Mouse (Mus musculus) kidney, postnatal 0 days (tissue): ENCODE results near the gene Rora. TPM values are rescaled to one million over a fixed set of nuclear protein-coding genes. Genes with fewer than 3 reads are reported as not detected.

ENCODE experiments used
- ATAC-seq: fragments of 200-750 bp; cut with Nextera tagmentation; replicated peaks from 2 replicates; pipeline ENCODE4 v1.8.0; 2017; ENCODE audit warnings: low read depth, moderate number of reproducible peaks, moderate TSS enrichment, moderate library complexity; ENCODE audit not compliant: low FRiP score
- DNase-seq: peaks from one replicate; pipeline ENCODE4 v3.0.0-alpha.2; 2016; ENCODE audit warnings: low spot score
- H3K27ac ChIP-seq: fragments of 300-500 bp; sonication (generic); 2 replicates; pipeline ENCODE4 v1.5.1; 2014; ENCODE audit warnings: mild to moderate bottlenecking
- H3K27me3 ChIP-seq: fragments of 300-500 bp; sonication (generic); 2 replicates; pipeline ENCODE4 v1.6.1; 2014; ENCODE audit warnings: low read length, mixed read lengths; ENCODE audit not compliant: insufficient read depth
- H3K36me3 ChIP-seq: fragments of 300-500 bp; sonication (generic); 2 replicates; pipeline ENCODE4 v1.6.1; 2014; ENCODE audit warnings: low read length, mixed read lengths; ENCODE audit not compliant: insufficient read depth
- H3K4me1 ChIP-seq: fragments of 300-500 bp; sonication (generic); replicated peaks from 2 replicates; pipeline ENCODE4 v1.6.1; 2014; ENCODE audit warnings: antibody characterized with exemption, low read length, mixed read lengths; ENCODE audit not compliant: insufficient read depth
- H3K4me2 ChIP-seq: fragments of 300-500 bp; sonication (generic); 2 replicates; pipeline ENCODE4 v1.6.1; 2014; ENCODE audit warnings: mild to moderate bottlenecking, low read length, moderate library complexity, mixed read lengths
- H3K4me3 ChIP-seq: fragments of 300-500 bp; sonication (generic); replicated peaks from 2 replicates; pipeline ENCODE4 v1.5.1; 2014; ENCODE audit warnings: low read depth, low read length
- H3K9ac ChIP-seq: fragments of 300-500 bp; sonication (generic); 2 replicates; pipeline ENCODE4 v1.6.1; 2014; ENCODE audit warnings: low read depth, low read length
- H3K9me3 ChIP-seq: fragments of 300-500 bp; sonication (generic); replicated peaks from 2 replicates; pipeline ENCODE4 v1.6.1; 2016; ENCODE audit warnings: low read length, inconsistent platforms, mixed read lengths
- CTCF ChIP-seq: IDR thresholded peaks from 2 replicates; pipeline ENCODE4 v1.5.1; 2016; ENCODE audit warnings: antibody characterized with exemption, low read depth, mild to moderate bottlenecking, moderate library complexity
- WGBS: fragments of 180-500 bp; shearing (Covaris S2); extraction: QIAGEN DNeasy Blood & Tissue Kit; methylation state at CpG from one replicate; pipeline ENCODE4 v1.1.7; 2014; 5-methylcytosine and 5-hydroxymethylcytosine counted together
- polyA plus RNA-seq: library from polyadenylated mRNA; unstranded; fragments of >200 nt; fragmentation: Nextera tagmentation; extraction: Ambion mirVana; gene quantifications from 2 replicates; pipeline ENCODE4 v1.2.1, GENCODE M21; 2015

The Rora gene
- polyA plus RNA-seq, 1 experiment from 2014 or later: 9.8 TPM

GRCm38 (mm10) chr9:68835037-68835649, 181.6 kb downstream of the Rora start:
- H3K27me3 ChIP-seq: no peaks in the 10 kb centered on the region
- DNase-seq: no peak
- no peak overlapping the region for H3K4me3 ChIP-seq
- TF ChIP-seq CTCF: no peak
- no peak for ATAC-seq
- 0 out of 2 replicates have a peak, but pooled peaks cover 3% of the 10 kb centered on the region for H3K4me1 ChIP-seq
- no peak overlapping the region for H3K4me2 ChIP-seq
- no peak overlapping the region for H3K9ac ChIP-seq
- H3K36me3 ChIP-seq: no peaks in the 10 kb centered on the region
- no peaks in the 10 kb centered on the region for H3K9me3 ChIP-seq
- WGBS: 55% methylated on average over 7 of the region's 7 CpGs
- no peak overlapping the region for H3K27ac ChIP-seq

GRCm38 (mm10) chr9:68842134-68842892, 188.7 kb downstream of the Rora start:
- Histone ChIP-seq H3K9me3 (no peaks in the 10 kb centered on the region), H3K4me3 (no peak overlapping the region), H3K4me2 (no peak overlapping the region), H3K27me3 (no peaks in the 10 kb centered on the region), H3K27ac (no peak overlapping the region), H3K9ac (no peak overlapping the region), H3K4me1 (no peaks in the 10 kb centered on the region), H3K36me3 (no peaks in the 10 kb centered on the region)
- ATAC-seq: no peak
- TF ChIP-seq CTCF: no peak
- 68% methylated on average over 16 of the region's 16 CpGs for WGBS
- DNase-seq: no peak

- DNase-seq (no peak), ATAC-seq (no peak)
- H3K9me3 ChIP-seq: no peaks in the 10 kb centered on the region
- H3K36me3 ChIP-seq: no peaks in the 10 kb centered on the region
- 65% methylated on average over 2 of the region's 2 CpGs for WGBS
- no peak overlapping the region for H3K9ac ChIP-seq
- no peak overlapping the region for H3K27ac ChIP-seq
- no peak overlapping the region for H3K4me2 ChIP-seq
- no peaks in the 10 kb centered on the region for H3K4me1 ChIP-seq
- no peak for TF ChIP-seq CTCF
- H3K27me3 ChIP-seq: no peaks in the 10 kb centered on the region
- H3K4me3 ChIP-seq: no peak overlapping the region
These were observed 192.0 kb downstream of the Rora start for GRCm38 (mm10) chr9:68845556-68845955.

DNA sequence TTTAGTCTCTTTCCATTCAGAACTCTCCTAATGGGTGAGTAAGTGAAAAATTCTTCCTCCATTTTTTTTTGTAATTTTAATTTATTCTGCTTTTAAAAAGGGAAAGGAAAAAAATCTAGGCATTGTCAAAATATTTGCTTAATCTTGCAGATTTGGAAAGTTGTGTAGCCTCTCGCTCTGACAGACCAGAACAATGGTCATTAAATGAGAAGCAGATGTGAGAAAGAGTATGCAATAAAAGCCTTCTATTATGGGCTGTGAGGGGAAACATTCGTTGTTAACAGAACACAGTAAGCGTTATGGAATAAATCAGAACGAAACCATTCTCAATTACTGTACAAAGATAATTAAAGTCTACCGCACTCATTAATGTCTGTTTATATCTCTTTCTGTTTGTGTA, 196.7 kb downstream of the Rora start:
- TF ChIP-seq CTCF: no peak
- H3K27ac ChIP-seq: no peak overlapping the region
- no peaks in the 10 kb centered on the region for H3K36me3 ChIP-seq
- DNase-seq: no peak
- no peaks in the 10 kb centered on the region for H3K9me3 ChIP-seq
- H3K4me1 ChIP-seq: no peaks in the 10 kb centered on the region
- no peak overlapping the region for H3K4me3 ChIP-seq
- 56% methylated on average over 5 of the region's 5 CpGs for WGBS
- no peak overlapping the region for H3K9ac ChIP-seq
- H3K4me2 ChIP-seq: no peak overlapping the region
- H3K27me3 ChIP-seq: no peaks in the 10 kb centered on the region
- no peak for ATAC-seq

GRCm38 (mm10) chr9:68852201-68852600, 198.6 kb downstream of the Rora start:
- Histone ChIP-seq H3K9me3 (no peaks in the 10 kb centered on the region), H3K36me3 (no peaks in the 10 kb centered on the region), H3K27ac (no peak overlapping the region), H3K4me2 (no peak overlapping the region), H3K4me1 (no peaks in the 10 kb centered on the region), H3K9ac (no peak overlapping the region), H3K27me3 (no peaks in the 10 kb centered on the region), H3K4me3 (no peak overlapping the region)
- TF ChIP-seq CTCF: no peak
- 72% methylated on average over 4 of the region's 4 CpGs for WGBS
- ATAC-seq: no peak
- no peak for DNase-seq

GRCm38 (mm10) chr9:68852934-68853333, 199.3 kb downstream of the Rora start:
- Histone ChIP-seq H3K4me1 (no peaks in the 10 kb centered on the region), H3K9me3 (no peaks in the 10 kb centered on the region), H3K4me3 (no peak overlapping the region), H3K36me3 (no peaks in the 10 kb centered on the region), H3K9ac (no peak overlapping the region), H3K4me2 (no peak overlapping the region), H3K27ac (no peak overlapping the region), H3K27me3 (no peaks in the 10 kb centered on the region)
- TF ChIP-seq CTCF: no peak
- DNase-seq (no peak), ATAC-seq (no peak)
- WGBS: 87% methylated on average over 2 of the region's 2 CpGs
